Mouse (Mus musculus) midbrain, postnatal 0 days (tissue): ENCODE measurements around the gene Gtf2a1l. TPM values are rescaled to one million over a fixed set of nuclear protein-coding genes. Genes with fewer than 3 reads are reported as not detected.
A peak's percentile ranks its signal among the peaks of the same experiment; 100 is the strongest.

ENCODE experiments used
- ATAC-seq: fragments of 200-750 bp; cut with Nextera tagmentation; 2 replicates; pipeline ENCODE4 v1.8.0; 2017; ENCODE audit warnings: moderate number of reproducible peaks, mild to moderate bottlenecking, moderate TSS enrichment, moderate library complexity; ENCODE audit not compliant: low FRiP score
- DNase-seq: peaks from one replicate; pipeline ENCODE4 v3.0.0-alpha.2; 2015; ENCODE audit warnings: low spot score
- H3K27ac ChIP-seq: fragments of 300-500 bp; sonication (generic); 2 replicates; pipeline ENCODE4 v1.5.1; 2014; ENCODE audit warnings: low read depth, mild to moderate bottlenecking, low read length, mixed read lengths
- H3K27me3 ChIP-seq: fragments of 300-500 bp; sonication (generic); 2 replicates; pipeline ENCODE4 v1.6.1; 2014; ENCODE audit warnings: low read length, control low read depth, mixed read lengths; ENCODE audit not compliant: insufficient read depth
- H3K36me3 ChIP-seq: fragments of 300-500 bp; sonication (generic); 2 replicates; pipeline ENCODE4 v1.6.1; 2014; ENCODE audit warnings: low read length, control low read depth, mixed read lengths; ENCODE audit not compliant: insufficient read depth
- H3K4me1 ChIP-seq: fragments of 300-500 bp; sonication (generic); 2 replicates; pipeline ENCODE4 v1.6.1; 2014; ENCODE audit warnings: mild to moderate bottlenecking, control low read depth, antibody characterized with exemption, low read length, mixed read lengths; ENCODE audit not compliant: insufficient read depth
- H3K4me2 ChIP-seq: fragments of 300-500 bp; sonication (generic); 2 replicates; pipeline ENCODE4 v1.6.1; 2014; ENCODE audit warnings: low read depth, mild to moderate bottlenecking, low read length, mixed read lengths; ENCODE audit not compliant: poor library complexity, severe bottlenecking
- H3K4me3 ChIP-seq: fragments of 300-500 bp; sonication (generic); 2 replicates; pipeline ENCODE4 v1.5.1; 2014; ENCODE audit warnings: low read depth, mild to moderate bottlenecking, low read length, moderate library complexity
- H3K9ac ChIP-seq: fragments of 300-500 bp; sonication (generic); replicated peaks from 2 replicates; pipeline ENCODE4 v1.6.1; 2014; ENCODE audit warnings: mild to moderate bottlenecking, low read length, moderate library complexity, mixed read lengths; ENCODE audit not compliant: poor library complexity, severe bottlenecking
- H3K9me3 ChIP-seq: fragments of 300-500 bp; sonication (generic); 2 replicates; pipeline ENCODE4 v1.6.1; 2016; ENCODE audit warnings: low read length, control low read depth
- CTCF ChIP-seq: IDR thresholded peaks from 2 replicates; pipeline ENCODE4 v1.5.1; 2016; ENCODE audit warnings: antibody characterized with exemption, mild to moderate bottlenecking
- WGBS: fragments of 180-500 bp; shearing (Covaris S2); extraction: QIAGEN DNeasy Blood & Tissue Kit; methylation state at CpG from one replicate; pipeline ENCODE4 v1.1.7; 2014; 5-methylcytosine and 5-hydroxymethylcytosine counted together
- polyA plus RNA-seq: library from polyadenylated mRNA; unstranded; fragments of >200 nt; fragmentation: Nextera tagmentation; extraction: Ambion mirVana; gene quantifications from 2 replicates; pipeline ENCODE4 v1.2.1, GENCODE M21; 2015
- total RNA-seq: library from RNA; depleted of rRNA; stranded (reverse); fragments of >200 nt; gene quantifications from 2 replicates; pipeline ENCODE4 v1.2.3, GENCODE M21; 2014

The Gtf2a1l gene
- total and polyA plus RNA-seq, 2 experiments from 2014 or later = 0.39 TPM; not detected in 1

GRCm38 (mm10) chr17:88644876-88645275 lies 23.6 kb upstream of the Gtf2a1l start:
- Histone ChIP-seq H3K27me3 (no peaks in the 10 kb centered on the region), H3K4me2 (no peak overlapping the region), H3K27ac (no peak overlapping the region), H3K4me1 (no peaks in the 10 kb centered on the region), H3K4me3 (no peak overlapping the region), H3K36me3 (no peaks in the 10 kb centered on the region), H3K9me3 (no peaks in the 10 kb centered on the region), H3K9ac (no peak overlapping the region)
- DNase-seq (no peak), ATAC-seq (no peak)
- WGBS = 92% methylated on average over 7 of the region's 7 CpGs
- no peak for TF ChIP-seq CTCF

- Histone ChIP-seq H3K4me1 (no peaks in the 10 kb centered on the region), H3K9ac (no peak overlapping the region), H3K27me3 (no peaks in the 10 kb centered on the region), H3K36me3 (no peaks in the 10 kb centered on the region), H3K4me2 (no peak overlapping the region), H3K27ac (no peak overlapping the region), H3K9me3 (no peaks in the 10 kb centered on the region), H3K4me3 (no peak overlapping the region)
- no peak for TF ChIP-seq CTCF
- ATAC-seq (no peak), DNase-seq (no peak)
- 92% methylated on average over 11 of the region's 11 CpGs for WGBS
These were observed 23.2 kb upstream of the Gtf2a1l start for GRCm38 (mm10) chr17:88645299-88645698.

- DNase-seq (no peak), ATAC-seq (no peak)
- no peak overlapping the region for H3K4me2 ChIP-seq
- H3K36me3 ChIP-seq = no peaks in the 10 kb centered on the region
- H3K4me1 ChIP-seq = no peaks in the 10 kb centered on the region
- no peak overlapping the region for H3K9ac ChIP-seq
- H3K27ac ChIP-seq = no peak overlapping the region
- 92% methylated on average over 3 of the region's 3 CpGs for WGBS
- no peak for TF ChIP-seq CTCF
- no peaks in the 10 kb centered on the region for H3K9me3 ChIP-seq
- H3K4me3 ChIP-seq = no peak overlapping the region
- H3K27me3 ChIP-seq = no peaks in the 10 kb centered on the region
These were observed 21.3 kb upstream of the Gtf2a1l start for GRCm38 (mm10) chr17:88647149-88647548.

GRCm38 (mm10) chr17:88652010-88652409 lies 16.4 kb upstream of the Gtf2a1l start:
- Histone ChIP-seq H3K36me3 (no peaks in the 10 kb centered on the region), H3K4me3 (no peak overlapping the region; the same call in 1 of the 2 replicates), H3K27ac (no peak overlapping the region), H3K4me1 (no peaks in the 10 kb centered on the region), H3K9me3 (no peaks in the 10 kb centered on the region), H3K27me3 (no peaks in the 10 kb centered on the region), H3K9ac (no peak overlapping the region), H3K4me2 (peak overlapping the region; percentile 1; the same call in 1 of the 2 replicates)
- TF ChIP-seq CTCF = peak; percentile 93
- ATAC-seq (peak; percentile 72; the same call in 1 of the 2 replicates), DNase-seq (peak; percentile 84)
- WGBS = 3% methylated on average over 9 of the region's 9 CpGs

GRCm38 (mm10) chr17:88652702-88653374 lies 15.6 kb upstream of the Gtf2a1l start:
- peak; percentile 91 for DNase-seq
- peak; percentile 77 for ATAC-seq
- Histone ChIP-seq H3K4me1 (no peaks in the 10 kb centered on the region), H3K36me3 (no peaks in the 10 kb centered on the region), H3K27ac (peak overlapping the region; percentile 49; the same call in 1 of the 2 replicates), H3K4me3 (peak overlapping the region; percentile 5; the same call in 1 of the 2 replicates), H3K4me2 (peak overlapping the region; percentile 38), H3K27me3 (no peaks in the 10 kb centered on the region), H3K9ac (peak overlapping the region; percentile 6), H3K9me3 (no peaks in the 10 kb centered on the region)
- peak; percentile 98 for TF ChIP-seq CTCF
- 13% methylated on average over 21 of the region's 21 CpGs for WGBS

GRCm38 (mm10) chr17:88653375-88653769 lies 15.1 kb upstream of the Gtf2a1l start:
- Histone ChIP-seq H3K4me3 (no peak overlapping the region), H3K9me3 (no peaks in the 10 kb centered on the region), H3K4me1 (no peaks in the 10 kb centered on the region), H3K36me3 (no peaks in the 10 kb centered on the region), H3K27ac (no peak overlapping the region), H3K27me3 (no peaks in the 10 kb centered on the region), H3K4me2 (no peak overlapping the region), H3K9ac (no peak overlapping the region)
- WGBS = 70% methylated on average over 4 of the region's 4 CpGs
- no peak for ATAC-seq
- no peak for TF ChIP-seq CTCF
- no peak for DNase-seq
